Mouse (Mus musculus) right cerebral cortex, postnatal 36 days (tissue): ENCODE results near the gene Robo1.
"Not testable (repeated sequence)": the region's sequence is repeated elsewhere in the genome, so short reads cannot be mapped to it uniquely, and the experiment has no call there.

Experiments used
- DNase-seq, 2 experiments: peaks; one replicate each; pipeline ENCODE4 v3.0.0; 2022; ENCODE audit warnings: low spot score in 2 of 2, mixed read lengths in 1 of 2

The Robo1 gene

GRCm38 (mm10) chr16:72444428-72445135 lies 136.5 kb downstream of the Robo1 start:
- no peak for DNase-seq

GRCm38 (mm10) chr16:72458155-72458554 lies 150.0 kb downstream of the Robo1 start:
- no peak for DNase-seq

GRCm38 (mm10) chr16:72458576-72458975 lies 150.5 kb downstream of the Robo1 start:
- no peak for DNase-seq

GRCm38 (mm10) chr16:72465696-72466095 lies 157.6 kb downstream of the Robo1 start:
- no peak for DNase-seq

GRCm38 (mm10) chr16:72470037-72470673 lies 162.0 kb downstream of the Robo1 start:
- DNase-seq = no peak

GRCm38 (mm10) chr16:72510716-72511199 lies 202.7 kb downstream of the Robo1 start:
- DNase-seq = no peak

- no peak for DNase-seq
Measured at GRCm38 (mm10) chr16:72531337-72531736, 223.2 kb downstream of the Robo1 start.

GRCm38 (mm10) chr16:72533900-72534571 lies 225.9 kb downstream of the Robo1 start:
- no peak for DNase-seq

GRCm38 (mm10) chr16:72538171-72538570 lies 230.1 kb downstream of the Robo1 start:
- no peak for DNase-seq

- DNase-seq = no peak
Measured at GRCm38 (mm10) chr16:72543928-72544327, 235.8 kb downstream of the Robo1 start.

- DNase-seq = no peak
Measured at GRCm38 (mm10) chr16:72544950-72545349, 236.8 kb downstream of the Robo1 start.

- DNase-seq = no peak
Measured at GRCm38 (mm10) chr16:72551672-72552243, 243.7 kb downstream of the Robo1 start.

GRCm38 (mm10) chr16:72553713-72554112 lies 245.6 kb downstream of the Robo1 start:
- DNase-seq = no peak

- not testable (repeated sequence) for DNase-seq
Measured at GRCm38 (mm10) chr16:72562149-72562548, 254.0 kb downstream of the Robo1 start.

GRCm38 (mm10) chr16:72563196-72563963 lies 255.3 kb downstream of the Robo1 start:
- DNase-seq = no peak

- no peak for DNase-seq
Measured at GRCm38 (mm10) chr16:72575171-72575570, 267.1 kb downstream of the Robo1 start.

GRCm38 (mm10) chr16:72576956-72577355 lies 268.9 kb downstream of the Robo1 start:
- DNase-seq = no peak

GRCm38 (mm10) chr16:72584454-72585159 lies 276.5 kb downstream of the Robo1 start:
- no peak for DNase-seq

- no peak for DNase-seq
Measured at GRCm38 (mm10) chr16:72585160-72585813, 277.2 kb downstream of the Robo1 start.

GRCm38 (mm10) chr16:72587376-72588072 lies 279.4 kb downstream of the Robo1 start:
- no peak for DNase-seq
